Mouse (Mus musculus) liver, embryonic 13.5 days (tissue): Measurements from ENCODE around the gene Smg6. TPM values are rescaled to one million over a fixed set of nuclear protein-coding genes. Genes with fewer than 3 reads are reported as not detected.

Experiments
- ATAC-seq: fragments of 200-750 bp; cut with Nextera tagmentation; 2 replicates; pipeline ENCODE4 v1.8.0; 2017; ENCODE audit warnings: low read depth, mild to moderate bottlenecking, moderate number of reproducible peaks, moderate library complexity
- DNase-seq: peaks from one replicate; pipeline ENCODE4 v3.0.0; 2022
- H3K27ac ChIP-seq: fragments of 300-500 bp; sonication (generic); 2 replicates; pipeline ENCODE4 v1.5.1; 2015; ENCODE audit warnings: moderate library complexity, mild to moderate bottlenecking, inconsistent platforms
- H3K27me3 ChIP-seq: fragments of 300-500 bp; sonication (generic); 2 replicates; pipeline ENCODE4 v1.6.1; 2015; ENCODE audit warnings: mild to moderate bottlenecking, inconsistent platforms
- H3K36me3 ChIP-seq: fragments of 300-500 bp; sonication (generic); 2 replicates; pipeline ENCODE4 v1.6.1; 2015; ENCODE audit warnings: mild to moderate bottlenecking, inconsistent platforms
- H3K4me1 ChIP-seq: fragments of 300-500 bp; sonication (generic); replicated peaks from 2 replicates; pipeline ENCODE4 v1.6.1; 2015; ENCODE audit warnings: inconsistent platforms
- H3K4me2 ChIP-seq: fragments of 300-500 bp; sonication (generic); 2 replicates; pipeline ENCODE4 v1.6.1; 2015; ENCODE audit warnings: inconsistent platforms, mild to moderate bottlenecking, moderate library complexity
- H3K4me3 ChIP-seq: fragments of 300-500 bp; sonication (generic); replicated peaks from 2 replicates; pipeline ENCODE4 v1.5.1; 2015; ENCODE audit warnings: mild to moderate bottlenecking, inconsistent platforms
- H3K9ac ChIP-seq: fragments of 300-500 bp; sonication (generic); 2 replicates; pipeline ENCODE4 v1.6.1; 2015; ENCODE audit warnings: mild to moderate bottlenecking, inconsistent platforms
- H3K9me3 ChIP-seq: fragments of 300-500 bp; sonication (generic); replicated peaks from 2 replicates; pipeline ENCODE4 v1.6.1; 2016; ENCODE audit warnings: inconsistent platforms
- WGBS: fragments of 180-500 bp; shearing (Covaris S2); methylation state at CpG from one replicate; pipeline ENCODE4 v1.1.7; 2015; ENCODE audit not compliant: insufficient replicate concordance; 5-methylcytosine and 5-hydroxymethylcytosine counted together
- polyA plus RNA-seq: library from polyadenylated mRNA; unstranded; fragments of >200 nt; fragmentation: Nextera tagmentation; extraction: Ambion mirVana; gene quantifications from 2 replicates; pipeline ENCODE4 v1.2.1, GENCODE M21; 2015

Gene Smg6
- polyA plus RNA-seq, 1 experiment from 2014 or later = 4.4 TPM

DNA sequence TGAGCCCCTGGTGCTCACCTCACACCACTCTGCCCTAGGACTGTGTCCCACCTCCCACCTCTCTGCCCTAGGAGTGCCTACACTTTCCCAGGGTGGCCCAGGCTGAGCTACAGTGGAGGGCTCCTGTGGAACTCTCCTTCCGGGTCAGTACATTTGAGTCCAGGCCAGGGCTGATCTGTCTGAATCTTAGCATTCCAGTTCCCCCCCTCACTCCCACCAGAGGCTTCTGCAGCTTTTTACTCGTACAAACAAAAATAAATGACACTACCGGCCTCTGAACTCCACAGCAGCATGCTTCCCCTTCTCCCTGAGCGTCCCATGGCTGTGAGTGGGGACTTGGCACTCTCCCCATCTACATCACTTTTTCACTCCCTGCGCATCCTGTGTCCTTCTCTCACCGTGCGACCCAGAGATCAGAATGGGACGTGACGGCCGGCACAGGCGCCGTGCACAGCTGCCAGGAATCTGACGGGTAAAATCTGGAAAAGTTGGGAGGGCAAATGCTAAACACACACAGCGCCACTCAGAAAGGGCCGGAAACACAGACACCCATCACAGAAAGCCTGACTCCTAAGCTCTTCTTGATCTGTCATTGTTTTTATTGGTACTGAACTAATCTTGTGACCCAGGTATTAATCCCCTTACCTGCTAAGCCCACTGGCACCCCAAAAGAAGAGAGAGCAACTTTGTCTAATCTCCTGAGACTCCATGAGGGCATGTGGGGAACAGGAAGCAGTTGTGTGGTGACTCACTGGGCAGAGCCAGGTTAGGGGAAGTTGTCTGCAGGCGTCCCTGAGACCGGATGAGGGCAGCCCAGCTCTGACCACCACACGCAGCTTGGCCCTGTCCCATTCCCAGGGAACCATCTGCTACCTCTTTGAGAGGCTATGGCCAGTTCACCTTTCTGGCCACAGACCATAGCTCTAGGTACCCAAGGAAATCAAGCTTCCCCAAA is 227.3 kb downstream of the Smg6 start:
- Histone ChIP-seq H3K4me2 (no peak overlapping the region), H3K4me1 (peaks cover 51% of the 10 kb centered on the region), H3K9ac (no peak overlapping the region), H3K4me3 (no peak overlapping the region), H3K36me3 (0 out of 2 replicates have a peak, but pooled peaks cover 3% of the 10 kb centered on the region), H3K9me3 (no peaks in the 10 kb centered on the region), H3K27ac (peak overlapping the region; percentile 15), H3K27me3 (no peaks in the 10 kb centered on the region)
- ATAC-seq (no peak), DNase-seq (no peak)
- 55% methylated on average over 18 of the region's 18 CpGs for WGBS

DNA sequence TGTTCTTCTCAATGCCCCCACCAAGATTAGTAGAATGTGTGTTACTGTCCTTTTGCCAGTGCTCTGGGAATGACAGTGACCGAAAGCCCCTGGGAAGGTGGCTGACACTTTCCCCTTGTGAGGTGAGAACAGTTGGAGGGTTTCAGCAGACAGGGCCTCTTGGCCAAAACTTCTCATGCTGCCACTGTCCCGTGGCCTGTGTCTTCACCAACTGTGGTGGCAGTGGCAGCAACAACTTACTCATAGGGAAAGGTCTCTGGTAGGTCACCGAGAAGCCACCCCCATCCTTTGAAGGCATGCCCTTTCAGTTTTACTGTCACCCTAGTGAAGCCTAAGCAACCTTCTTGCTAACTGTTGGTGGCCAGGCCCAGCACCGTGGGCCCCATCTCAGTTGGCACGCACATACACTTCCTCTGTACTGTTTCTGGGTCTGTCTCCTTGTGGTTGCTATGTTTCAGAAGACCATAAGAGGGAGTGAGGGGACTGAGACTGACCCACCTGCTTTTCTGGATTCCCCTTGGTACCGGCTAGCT is 228.5 kb downstream of the Smg6 start:
- Histone ChIP-seq H3K27me3 (no peaks in the 10 kb centered on the region), H3K9me3 (no peaks in the 10 kb centered on the region), H3K4me1 (peaks cover 53% of the 10 kb centered on the region), H3K4me3 (no peak overlapping the region), H3K27ac (peak overlapping the region; percentile 15), H3K9ac (no peak overlapping the region), H3K36me3 (0 out of 2 replicates have a peak, but pooled peaks cover 3% of the 10 kb centered on the region), H3K4me2 (no peak overlapping the region)
- DNase-seq = no peak
- 39% methylated on average over 6 of the region's 6 CpGs for WGBS
- ATAC-seq = 0 out of 2 replicates have a peak, but pooled peaks have one; percentile 22

GRCm38 (mm10) chr11:75155985-75156384 is 230.4 kb downstream of the Smg6 start:
- H3K9ac ChIP-seq = no peak overlapping the region
- H3K4me1 ChIP-seq = peaks cover 53% of the 10 kb centered on the region
- H3K27ac ChIP-seq = no peak overlapping the region
- no peak for DNase-seq
- no peaks in the 10 kb centered on the region for H3K9me3 ChIP-seq
- H3K27me3 ChIP-seq = no peaks in the 10 kb centered on the region
- H3K4me2 ChIP-seq = no peak overlapping the region
- no peak for ATAC-seq
- no peak overlapping the region for H3K4me3 ChIP-seq
- WGBS = 66% methylated on average over 6 of the region's 6 CpGs
- 0 out of 2 replicates have a peak, but pooled peaks cover 1% of the 10 kb centered on the region for H3K36me3 ChIP-seq

- 0 out of 2 replicates have a peak, but pooled peaks cover 6% of the 10 kb centered on the region for H3K36me3 ChIP-seq
- 72% methylated on average over 5 of the region's 5 CpGs for WGBS
- H3K4me2 ChIP-seq = no peak overlapping the region
- no peaks in the 10 kb centered on the region for H3K9me3 ChIP-seq
- ATAC-seq (no peak), DNase-seq (no peak)
- H3K4me1 ChIP-seq = peaks cover 53% of the 10 kb centered on the region
- no peaks in the 10 kb centered on the region for H3K27me3 ChIP-seq
- no peak overlapping the region for H3K27ac ChIP-seq
- H3K4me3 ChIP-seq = no peak overlapping the region
- no peak overlapping the region for H3K9ac ChIP-seq
These were observed 230.8 kb downstream of the Smg6 start for GRCm38 (mm10) chr11:75156416-75156815.

- no peak overlapping the region for H3K9ac ChIP-seq
- H3K4me1 ChIP-seq = peaks cover 50% of the 10 kb centered on the region
- ATAC-seq (no peak), DNase-seq (no peak)
- H3K36me3 ChIP-seq = 0 out of 2 replicates have a peak, but pooled peaks cover 9% of the 10 kb centered on the region
- no peak overlapping the region for H3K4me3 ChIP-seq
- no peak overlapping the region; the same call in 1 of the 2 replicates for H3K27ac ChIP-seq
- 72% methylated on average over 4 of the region's 4 CpGs for WGBS
- H3K9me3 ChIP-seq = no peaks in the 10 kb centered on the region
- no peaks in the 10 kb centered on the region for H3K27me3 ChIP-seq
- no peak overlapping the region for H3K4me2 ChIP-seq
These were observed 231.4 kb downstream of the Smg6 start for GRCm38 (mm10) chr11:75157037-75157436.

- 59% methylated on average over 2 of the region's 2 CpGs for WGBS
- H3K9ac ChIP-seq = no peak overlapping the region
- DNase-seq (no peak), ATAC-seq (no peak)
- H3K36me3 ChIP-seq = peaks cover 14% of the 10 kb centered on the region
- no peak overlapping the region for H3K27ac ChIP-seq
- H3K4me1 ChIP-seq = peaks cover 47% of the 10 kb centered on the region
- H3K4me2 ChIP-seq = no peak overlapping the region
- H3K4me3 ChIP-seq = no peak overlapping the region
- no peaks in the 10 kb centered on the region for H3K9me3 ChIP-seq
- H3K27me3 ChIP-seq = no peaks in the 10 kb centered on the region
These were observed 232.3 kb downstream of the Smg6 start for GRCm38 (mm10) chr11:75157901-75158300.

- DNase-seq (no peak), ATAC-seq (no peak)
- Histone ChIP-seq H3K4me2 (no peak overlapping the region), H3K27me3 (no peaks in the 10 kb centered on the region), H3K4me3 (no peak overlapping the region), H3K27ac (no peak overlapping the region), H3K4me1 (peaks cover 42% of the 10 kb centered on the region), H3K9me3 (no peaks in the 10 kb centered on the region), H3K36me3 (peaks cover 18% of the 10 kb centered on the region), H3K9ac (no peak overlapping the region)
- 92% methylated on average over 14 of the region's 14 CpGs for WGBS
These were observed 232.8 kb downstream of the Smg6 start for GRCm38 (mm10) chr11:75158432-75158831.

GRCm38 (mm10) chr11:75159564-75159963 is 233.9 kb downstream of the Smg6 start:
- Histone ChIP-seq H3K9ac (no peak overlapping the region), H3K27me3 (peaks cover 11% of the 10 kb centered on the region), H3K4me3 (no peak overlapping the region), H3K27ac (no peak overlapping the region), H3K9me3 (no peaks in the 10 kb centered on the region), H3K4me2 (no peak overlapping the region), H3K36me3 (peaks cover 18% of the 10 kb centered on the region), H3K4me1 (peaks cover 35% of the 10 kb centered on the region)
- 47% methylated on average over 2 of the region's 2 CpGs for WGBS
- ATAC-seq (no peak), DNase-seq (no peak)

DNA sequence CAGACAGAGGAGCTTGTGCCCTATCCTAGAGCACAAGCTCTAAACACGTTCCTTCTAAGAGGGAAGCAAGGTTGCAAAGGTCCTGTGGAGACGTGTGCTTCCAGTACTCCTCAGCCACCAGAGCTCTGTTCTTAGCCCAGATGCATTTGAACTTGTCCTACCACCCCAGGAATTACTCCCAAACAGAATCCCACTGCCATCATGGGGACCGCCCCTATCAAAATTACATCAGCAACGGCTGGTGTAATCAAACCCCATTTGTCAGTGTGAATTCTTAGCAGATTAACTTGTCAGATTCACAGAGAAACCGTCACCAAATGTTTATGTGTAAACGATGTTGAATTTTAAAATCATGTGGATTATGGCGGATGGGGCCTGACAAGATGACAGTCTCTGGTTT is 235.3 kb downstream of the Smg6 start:
- Histone ChIP-seq H3K27me3 (peaks cover 24% of the 10 kb centered on the region), H3K9ac (no peak overlapping the region), H3K4me1 (peaks cover 42% of the 10 kb centered on the region), H3K27ac (no peak overlapping the region), H3K9me3 (no peaks in the 10 kb centered on the region), H3K4me2 (no peak overlapping the region), H3K4me3 (no peak overlapping the region), H3K36me3 (peaks cover 21% of the 10 kb centered on the region)
- WGBS = 74% methylated on average over 7 of the region's 7 CpGs
- ATAC-seq = no peak
- DNase-seq = no peak

GRCm38 (mm10) chr11:75161417-75162008 is 235.9 kb downstream of the Smg6 start:
- H3K27me3 ChIP-seq = peaks cover 30% of the 10 kb centered on the region
- no peak overlapping the region for H3K9ac ChIP-seq
- no peak overlapping the region for H3K4me3 ChIP-seq
- DNase-seq (no peak), ATAC-seq (no peak)
- H3K36me3 ChIP-seq = peaks cover 22% of the 10 kb centered on the region
- WGBS = 56% methylated on average over 4 of the region's 4 CpGs
- no peaks in the 10 kb centered on the region for H3K9me3 ChIP-seq
- peaks cover 43% of the 10 kb centered on the region for H3K4me1 ChIP-seq
- no peak overlapping the region for H3K4me2 ChIP-seq
- no peak overlapping the region; the same call in 1 of the 2 replicates for H3K27ac ChIP-seq

- H3K4me3 ChIP-seq = no peak overlapping the region
- no peak overlapping the region for H3K27ac ChIP-seq
- no peaks in the 10 kb centered on the region for H3K9me3 ChIP-seq
- ATAC-seq (no peak), DNase-seq (no peak)
- H3K9ac ChIP-seq = no peak overlapping the region
- H3K36me3 ChIP-seq = peaks cover 22% of the 10 kb centered on the region
- H3K4me2 ChIP-seq = no peak overlapping the region
- H3K27me3 ChIP-seq = peaks cover 41% of the 10 kb centered on the region
- whole genome bisulfite sequencing = 90% methylated on average over 12 of the region's 12 CpGs
- H3K4me1 ChIP-seq = peaks cover 43% of the 10 kb centered on the region
These were observed 237.0 kb downstream of the Smg6 start for GRCm38 (mm10) chr11:75162591-75163080.
